Mouse (Mus musculus): Measurements from ENCODE around the gene Mical2.

GRCm38 (mm10) chr7:112386521-112386920 lies 160.9 kb downstream of the Mical2 start:
- TF ChIP-seq TAL1 (IDR thresholded peaks at IDR 0.05; ENCODE audit: low read length), result no peak
- TF ChIP-seq GATA1 (IDR thresholded peaks at IDR 0.05; ENCODE audit: low read length), result no peak

Measured in erythroblast, embryonic 14.5 days (primary cell).